ENCODE assay signal across 12 mouse cellular contexts in genomic region chr2:168045357-168045756, GRCm38 (mm10). TPM values are rescaled to one million over a fixed set of nuclear protein-coding genes. Genes with fewer than 3 reads are reported as not detected.
DNase-seq lines count a peak whose midpoint lies in the region; ATAC-seq and TF ChIP-seq lines count a peak whose summit lies in the region.
"Had no signal": no experiment of that assay in that cellular context is flagged by ENCODE, and none has a peak within 500 bp of the region (broad histone marks: within the 10 kb centered on the region; RNA-seq: fewer than 3 reads in every experiment).

No protein-coding gene starts in this region.

- no peak overlapping the region for H3K4me2 ChIP-seq in forebrain, embryonic 16.5 days (ENCODE audit: low read length)
- no peak overlapping the region for H3K4me2 ChIP-seq in lung, embryonic 14.5 days
- no peak overlapping the region for H3K4me2 ChIP-seq in kidney, embryonic 15.5 days
- H3K4me2 ChIP-seq in stomach, embryonic 15.5 days, result peak overlapping the region; percentile 17
- H3K4me2 ChIP-seq: hindbrain, embryonic 13.5 days; liver, embryonic 13.5 days had no signal

- no peaks in the 10 kb centered on the region for H3K36me3 ChIP-seq in forebrain, embryonic 10.5 days (replicated peaks)
- no peaks in the 10 kb centered on the region for H3K36me3 ChIP-seq in forebrain, embryonic 16.5 days (ENCODE audit: control insufficient read depth, insufficient read depth)
- H3K36me3 ChIP-seq in lung, embryonic 14.5 days (ENCODE audit: insufficient read depth), result no peaks in the 10 kb centered on the region
- no peaks in the 10 kb centered on the region for H3K36me3 ChIP-seq in kidney, embryonic 15.5 days
- H3K36me3 ChIP-seq in stomach, embryonic 15.5 days, result no peaks in the 10 kb centered on the region
- H3K36me3 ChIP-seq: hindbrain, embryonic 13.5 days; liver, embryonic 13.5 days had no signal

- 0 out of 2 replicates have a peak overlapping the region, but pooled peaks have one; percentile 30 for H3K27ac ChIP-seq in forebrain, embryonic 10.5 days
- no peak overlapping the region for H3K27ac ChIP-seq in forebrain, embryonic 16.5 days (ENCODE audit: low read length)
- H3K27ac ChIP-seq in lung, embryonic 14.5 days (ENCODE audit: low read depth), result peak overlapping the region; percentile 89
- H3K27ac ChIP-seq in kidney, embryonic 15.5 days, result peak overlapping the region; percentile 85
- peak overlapping the region; percentile 82 for H3K27ac ChIP-seq in stomach, embryonic 15.5 days
- H3K27ac ChIP-seq: hindbrain, embryonic 13.5 days; left cerebral cortex, adult 2 months; liver, embryonic 13.5 days had no signal

- no peak overlapping the region for H3K4me3 ChIP-seq in forebrain, embryonic 10.5 days
- no peak overlapping the region for H3K4me3 ChIP-seq in forebrain, embryonic 16.5 days (replicated peaks; ENCODE audit: low read length)
- H3K4me3 ChIP-seq in lung, embryonic 14.5 days (ENCODE audit: low read depth, low read length), result no peak overlapping the region
- H3K4me3 ChIP-seq in kidney, embryonic 15.5 days (replicated peaks), result no peak overlapping the region
- H3K4me3 ChIP-seq in stomach, embryonic 15.5 days (replicated peaks), result no peak overlapping the region
- H3K4me3 ChIP-seq: hindbrain, embryonic 13.5 days; left cerebral cortex, adult 2 months; liver, embryonic 13.5 days had no signal

- no peaks in the 10 kb centered on the region for H3K9me3 ChIP-seq in forebrain, embryonic 10.5 days
- H3K9me3 ChIP-seq in forebrain, embryonic 16.5 days (ENCODE audit: control insufficient read depth, low read length), result no peaks in the 10 kb centered on the region
- H3K9me3 ChIP-seq in lung, embryonic 14.5 days (ENCODE audit: low read depth, low read length), result no peaks in the 10 kb centered on the region
- no peaks in the 10 kb centered on the region for H3K9me3 ChIP-seq in kidney, embryonic 15.5 days (replicated peaks)
- no peaks in the 10 kb centered on the region for H3K9me3 ChIP-seq in stomach, embryonic 15.5 days
- H3K9me3 ChIP-seq: hindbrain, embryonic 13.5 days; liver, embryonic 13.5 days had no signal

- peaks cover 39% of the 10 kb centered on the region for H3K27me3 ChIP-seq in forebrain, embryonic 10.5 days (ENCODE audit: poor library complexity, severe bottlenecking)
- peaks cover 12% of the 10 kb centered on the region for H3K27me3 ChIP-seq in forebrain, embryonic 16.5 days (replicated peaks; ENCODE audit: control insufficient read depth, insufficient read depth, low read length)
- peaks cover 7% of the 10 kb centered on the region; the same call in 1 of the 2 replicates for H3K27me3 ChIP-seq in lung, embryonic 14.5 days (ENCODE audit: insufficient read depth, low read length)
- peaks cover 15% of the 10 kb centered on the region for H3K27me3 ChIP-seq in kidney, embryonic 15.5 days
- H3K27me3 ChIP-seq in stomach, embryonic 15.5 days (replicated peaks), result 0 out of 2 replicates have a peak, but pooled peaks cover 3% of the 10 kb centered on the region

- no peak for DNase-seq in forebrain, embryonic 10.5 days (ENCODE audit: extremely low spot score, low spot score)
- no peak for DNase-seq in lung, embryonic 14.5 days
- DNase-seq in lung, postnatal 10 days, result no peak
- no peak for DNase-seq in B cell, adult 2 months
- DNase-seq in cerebellum, adult 11-12 months, result no peak
- DNase-seq: adrenal gland, postnatal 14 days; liver, embryonic 13.5 days had no signal

- 71% methylated on average over 13 of the region's 13 CpGs for WGBS in forebrain, embryonic 10.5 days
- WGBS in forebrain, embryonic 16.5 days, result 44% methylated on average over 13 of the region's 13 CpGs
- WGBS in lung, embryonic 14.5 days, result 63% methylated on average over 13 of the region's 13 CpGs
- WGBS in kidney, embryonic 15.5 days, result 53% methylated on average over 13 of the region's 13 CpGs
- WGBS in stomach, embryonic 15.5 days, result 67% methylated on average over 13 of the region's 13 CpGs

- peaks cover 35% of the 10 kb centered on the region for H3K4me1 ChIP-seq in forebrain, embryonic 10.5 days
- peaks cover 17% of the 10 kb centered on the region for H3K4me1 ChIP-seq in forebrain, embryonic 16.5 days (replicated peaks; ENCODE audit: control insufficient read depth, insufficient read depth, low read length)
- H3K4me1 ChIP-seq in lung, embryonic 14.5 days (ENCODE audit: insufficient read depth), result peaks cover 16% of the 10 kb centered on the region
- peaks cover 41% of the 10 kb centered on the region for H3K4me1 ChIP-seq in kidney, embryonic 15.5 days
- peaks cover 33% of the 10 kb centered on the region for H3K4me1 ChIP-seq in stomach, embryonic 15.5 days

- H3K9ac ChIP-seq in forebrain, embryonic 16.5 days (replicated peaks; ENCODE audit: low read depth, low read length), result no peak overlapping the region
- H3K9ac ChIP-seq in lung, embryonic 14.5 days, result no peak overlapping the region
- no peak overlapping the region for H3K9ac ChIP-seq in kidney, embryonic 15.5 days
- no peak overlapping the region for H3K9ac ChIP-seq in stomach, embryonic 15.5 days
- H3K9ac ChIP-seq: hindbrain, embryonic 13.5 days; liver, embryonic 13.5 days had no signal

- ATAC-seq in forebrain, embryonic 16.5 days, result no peak
- ATAC-seq in lung, embryonic 14.5 days (ENCODE audit: insufficient read depth), result peak; percentile 10; the same call in 1 of the 2 replicates
- 0 out of 2 replicates have a peak, but pooled peaks have one; percentile 14 for ATAC-seq in kidney, embryonic 15.5 days (replicated peaks; ENCODE audit: low FRiP score)
- ATAC-seq in stomach, embryonic 15.5 days (ENCODE audit: insufficient read depth, low FRiP score, low read depth), result no peak; the same call in 1 of the 2 replicates

- no peak for TF ChIP-seq CTCF in lung, embryonic 14.5 days (IDR thresholded peaks at IDR 0.05; ENCODE audit: low read depth)

RNA-seq across cellular contexts. Expression of gene Ripor3, which starts 34.9 kb away (rescaled TPM):
- polyA plus RNA-seq in forebrain, embryonic 10.5 days (2016; fragmentation: Nextera tagmentation; extraction: Ambion mirVana), result 0.59 and 0.93 TPM in 2 replicates
- polyA plus RNA-seq in forebrain, embryonic 16.5 days (2015; fragmentation: Nextera tagmentation; extraction: Ambion mirVana), result 0.26 and 0.37 TPM in 2 replicates
- 2.0 and 2.2 TPM in 2 replicates for polyA plus RNA-seq in lung, embryonic 14.5 days (2014; fragmentation: Nextera tagmentation; extraction: Ambion mirVana)
- polyA plus RNA-seq in kidney, embryonic 15.5 days (2015; fragmentation: Nextera tagmentation; extraction: Ambion mirVana), result 1.6 and 1.9 TPM in 2 replicates
- polyA plus RNA-seq in stomach, embryonic 15.5 days (2015; fragmentation: Nextera tagmentation; extraction: Ambion mirVana), result 3.5 and 4.5 TPM in 2 replicates

RNA-seq across cellular contexts. Expression of gene Pard6b, which starts 35.4 kb away (rescaled TPM):
- 9.3 and 10.4 TPM in 2 replicates for polyA plus RNA-seq in forebrain, embryonic 10.5 days (2016; fragmentation: Nextera tagmentation; extraction: Ambion mirVana)
- 6.1 and 6.2 TPM in 2 replicates for polyA plus RNA-seq in forebrain, embryonic 16.5 days (2015; fragmentation: Nextera tagmentation; extraction: Ambion mirVana)
- 14.0 and 14.1 TPM in 2 replicates for polyA plus RNA-seq in lung, embryonic 14.5 days (2014; fragmentation: Nextera tagmentation; extraction: Ambion mirVana)
- polyA plus RNA-seq in kidney, embryonic 15.5 days (2015; fragmentation: Nextera tagmentation; extraction: Ambion mirVana), result 19.0 and 20.4 TPM in 2 replicates
- polyA plus RNA-seq in stomach, embryonic 15.5 days (2015; fragmentation: Nextera tagmentation; extraction: Ambion mirVana), result 12.7 and 14.9 TPM in 2 replicates

Comparison
In these comparisons a context has a peak if more than half of its experiments do, and no peak if none do; other contexts are left out.
1. ATAC-seq: peak in lung, embryonic 14.5 days (single experiment) and kidney, embryonic 15.5 days (single experiment); none in forebrain, embryonic 16.5 days (single experiment) and stomach, embryonic 15.5 days (single experiment).